Mouse (Mus musculus) left cerebral cortex, adult 11 months (tissue): Measurements from ENCODE around the gene Dusp14.

ENCODE experiments used
- DNase-seq: peaks from one replicate; pipeline ENCODE4 v3.0.0; 2022; ENCODE audit warnings: low spot score

Gene Dusp14

DNA sequence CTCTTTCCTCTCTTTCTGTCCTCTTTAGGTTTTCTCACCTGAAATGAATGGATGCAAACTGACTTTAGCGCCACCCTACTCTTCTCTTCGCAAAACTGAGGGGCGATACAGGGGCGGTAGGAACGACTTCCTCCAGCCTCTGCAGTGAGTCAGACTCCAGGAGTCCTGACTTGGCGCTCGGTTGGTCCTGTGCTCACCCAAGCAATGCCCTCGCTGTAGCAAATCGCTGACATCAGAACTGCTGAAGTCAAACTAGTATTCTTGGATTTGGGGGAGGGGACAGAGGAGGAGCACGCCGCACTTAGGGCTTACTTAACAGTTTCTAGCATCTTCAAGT is at the start of gene Dusp14:
TSS of gene Dusp14 (minus strand) at position 228 of the 337 bp plus-strand sequence.
- no peak for DNase-seq

GRCm38 (mm10) chr11:84117431-84117830 is 48.4 kb upstream of the Dusp14 start:
- DNase-seq = no peak

- no peak for DNase-seq
These were observed 47.2 kb upstream of the Dusp14 start for GRCm38 (mm10) chr11:84116221-84116620.

GRCm38 (mm10) chr11:84115646-84116045 is 46.6 kb upstream of the Dusp14 start:
- DNase-seq = no peak

DNA sequence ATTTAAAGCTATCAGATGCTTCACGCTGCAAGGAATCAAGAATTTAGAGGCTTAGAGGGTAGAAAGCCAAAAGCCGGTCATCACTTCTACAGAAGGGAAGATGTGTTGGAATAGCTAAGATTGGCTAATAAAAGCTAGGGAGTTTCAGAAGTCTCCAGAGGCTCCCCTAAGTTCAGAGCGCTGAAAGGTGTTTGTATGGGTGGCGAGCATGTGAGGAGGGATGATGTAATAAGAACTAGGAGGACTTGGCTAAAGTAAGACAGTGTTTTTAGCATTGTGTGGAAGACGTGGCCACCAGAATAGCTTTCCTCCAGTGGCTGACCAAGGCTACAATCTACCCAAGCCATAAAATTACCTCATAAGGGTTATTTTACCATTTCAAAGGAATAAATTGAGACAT is 44.6 kb upstream of the Dusp14 start:
- no peak for DNase-seq

DNA sequence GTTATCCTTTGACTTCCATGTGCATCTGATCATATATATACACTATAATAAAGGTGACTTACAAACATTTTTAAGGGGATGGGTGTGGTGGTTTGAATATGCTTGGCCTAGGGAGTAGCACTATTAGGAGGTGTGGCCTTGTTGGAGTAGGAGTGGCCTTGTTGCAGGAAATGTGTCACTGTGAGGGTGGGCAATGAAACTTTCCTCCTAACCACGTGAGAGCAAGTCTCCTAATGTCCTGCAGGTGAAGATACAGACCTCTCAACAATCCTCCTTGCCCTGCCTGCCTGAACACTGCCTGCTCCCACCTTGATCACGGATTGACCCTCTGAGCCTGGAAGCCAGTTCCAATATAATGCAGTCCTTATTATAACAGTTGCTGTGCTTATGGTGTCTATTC is 38.1 kb upstream of the Dusp14 start:
- no peak for DNase-seq

DNA sequence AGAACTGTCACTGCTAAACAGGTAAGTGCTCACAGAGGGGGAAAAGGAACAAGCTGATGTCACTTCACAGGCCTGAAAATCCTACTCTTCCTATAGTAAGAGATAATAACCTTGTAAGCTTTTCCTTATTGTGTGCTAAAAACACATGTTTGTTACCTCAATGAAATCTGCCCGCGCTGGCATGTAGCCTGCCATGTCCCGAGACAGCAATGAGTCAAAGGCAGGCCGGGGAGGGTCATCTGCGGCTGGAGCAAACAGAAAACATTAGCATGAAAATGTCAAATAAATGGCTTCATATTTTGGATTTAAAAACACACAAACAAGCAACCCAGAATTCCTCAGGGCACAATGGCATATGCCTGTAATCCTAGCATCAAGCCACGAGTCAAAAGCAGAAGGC is 35.0 kb upstream of the Dusp14 start:
- no peak for DNase-seq

GRCm38 (mm10) chr11:84101182-84101581 is 32.1 kb upstream of the Dusp14 start:
- DNase-seq = no peak

DNA sequence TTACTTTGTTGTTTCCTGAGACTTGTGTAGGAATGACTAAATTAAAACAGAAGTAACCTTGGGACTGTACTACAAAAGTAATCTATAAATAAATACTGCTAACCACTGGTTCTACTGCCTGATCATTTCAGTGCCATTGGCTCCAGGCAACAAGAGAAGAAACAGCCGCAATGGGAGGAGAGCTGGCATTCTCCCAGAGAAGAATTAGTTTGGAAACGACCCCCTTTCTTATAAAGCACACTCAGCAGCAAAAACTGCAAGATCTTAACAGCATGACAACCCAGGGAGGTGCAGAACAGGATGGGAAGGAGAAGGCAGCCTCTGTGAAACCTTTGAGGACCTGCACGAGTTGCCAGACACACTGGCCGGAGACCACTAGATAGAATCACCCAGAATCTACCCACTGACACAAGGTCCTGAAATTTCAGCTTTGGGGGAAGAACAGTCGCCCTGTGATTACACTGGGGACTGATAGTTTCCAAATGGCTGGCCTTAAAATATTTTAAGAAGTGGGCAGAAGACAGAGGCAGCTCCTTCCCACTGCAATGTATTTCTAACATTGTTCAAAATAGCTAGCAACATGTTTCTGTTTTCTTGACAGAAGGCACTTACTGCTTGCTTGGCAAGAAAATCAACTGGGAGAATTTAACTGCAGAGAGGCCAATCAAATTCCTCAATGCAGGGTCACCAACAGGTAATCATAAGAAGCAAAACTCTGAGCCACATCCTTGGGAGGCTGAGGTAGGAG is 28.4 kb upstream of the Dusp14 start:
- DNase-seq = no peak

- DNase-seq = no peak
These were observed 26.0 kb upstream of the Dusp14 start for GRCm38 (mm10) chr11:84095084-84095483.

- DNase-seq = no peak
These were observed 21.5 kb upstream of the Dusp14 start for GRCm38 (mm10) chr11:84090572-84090971.

DNA sequence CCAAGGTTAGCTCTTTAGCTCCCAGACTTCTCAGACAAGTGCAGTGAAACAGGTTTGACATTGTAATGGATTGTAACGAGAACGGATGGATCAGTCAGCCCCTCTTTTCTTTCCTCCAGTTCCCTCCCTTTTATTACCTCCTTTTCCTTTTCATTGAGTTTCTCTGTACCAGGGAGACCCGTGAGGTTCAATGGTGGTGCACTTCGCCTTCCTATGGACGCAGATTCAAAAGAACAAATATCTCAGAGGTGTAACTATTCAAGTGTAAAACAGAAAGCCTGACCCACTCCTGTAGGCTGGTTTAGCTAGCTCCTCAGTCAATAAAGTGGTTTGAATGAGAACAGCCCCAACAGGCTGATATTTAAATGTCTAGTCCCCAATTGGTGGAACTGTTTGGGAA is 12.8 kb upstream of the Dusp14 start:
- no peak for DNase-seq

GRCm38 (mm10) chr11:84080327-84080726 is 11.3 kb upstream of the Dusp14 start:
- no peak for DNase-seq

- no peak for DNase-seq
These were observed 10.8 kb upstream of the Dusp14 start for GRCm38 (mm10) chr11:84079887-84080286.

- no peak for DNase-seq
These were observed 10.3 kb upstream of the Dusp14 start for GRCm38 (mm10) chr11:84079361-84079760.

- DNase-seq = no peak
These were observed 9.5 kb upstream of the Dusp14 start for GRCm38 (mm10) chr11:84078601-84079000.

- DNase-seq = no peak
These were observed 7.9 kb upstream of the Dusp14 start for GRCm38 (mm10) chr11:84077008-84077407.

GRCm38 (mm10) chr11:84073816-84074764 is 5.0 kb upstream of the Dusp14 start:
- DNase-seq = no peak

GRCm38 (mm10) chr11:84072904-84073651 is 4.0 kb upstream of the Dusp14 start:
- DNase-seq = no peak

- no peak for DNase-seq
These were observed 649 bp downstream of the Dusp14 start for GRCm38 (mm10) chr11:84068191-84069033.

- no peak for DNase-seq
These were observed 1.3 kb downstream of the Dusp14 start for GRCm38 (mm10) chr11:84067720-84068190.
